Mouse (Mus musculus) layer of hippocampus, adult 2 months (tissue): ENCODE measurements around the gene Gm49396. TPM values are rescaled to one million over a fixed set of nuclear protein-coding genes. Genes with fewer than 3 reads are reported as not detected.

ENCODE experiments used
- DNase-seq, 2 experiments: peaks; one replicate each; pipeline ENCODE4 v3.0.0; 2022; ENCODE audit warnings: low spot score in 2 of 2
- H3K27ac ChIP-seq: fragments of 200-600 bp; 2 replicates; pipeline ENCODE4 v1.8.1; 2022
- H3K4me3 ChIP-seq: fragments of 200-600 bp; 2 replicates; pipeline ENCODE4 v1.8.1; 2022; ENCODE audit warnings: mild to moderate bottlenecking
- CTCF ChIP-seq: fragments of 200-600 bp; conservative IDR thresholded peaks from 2 replicates; pipeline ENCODE4 v1.8.1; 2022; ENCODE audit warnings: antibody characterized with exemption, mild to moderate bottlenecking, moderate library complexity
- total RNA-seq, 2 experiments: library from RNA; stranded (reverse); gene quantifications; 2 replicates each; pipeline ENCODE4 v1.2.3; 2021

Gene Gm49396
- total RNA-seq, 2 experiments from 2014 or later, result 9.0 to 11.4 TPM

DNA sequence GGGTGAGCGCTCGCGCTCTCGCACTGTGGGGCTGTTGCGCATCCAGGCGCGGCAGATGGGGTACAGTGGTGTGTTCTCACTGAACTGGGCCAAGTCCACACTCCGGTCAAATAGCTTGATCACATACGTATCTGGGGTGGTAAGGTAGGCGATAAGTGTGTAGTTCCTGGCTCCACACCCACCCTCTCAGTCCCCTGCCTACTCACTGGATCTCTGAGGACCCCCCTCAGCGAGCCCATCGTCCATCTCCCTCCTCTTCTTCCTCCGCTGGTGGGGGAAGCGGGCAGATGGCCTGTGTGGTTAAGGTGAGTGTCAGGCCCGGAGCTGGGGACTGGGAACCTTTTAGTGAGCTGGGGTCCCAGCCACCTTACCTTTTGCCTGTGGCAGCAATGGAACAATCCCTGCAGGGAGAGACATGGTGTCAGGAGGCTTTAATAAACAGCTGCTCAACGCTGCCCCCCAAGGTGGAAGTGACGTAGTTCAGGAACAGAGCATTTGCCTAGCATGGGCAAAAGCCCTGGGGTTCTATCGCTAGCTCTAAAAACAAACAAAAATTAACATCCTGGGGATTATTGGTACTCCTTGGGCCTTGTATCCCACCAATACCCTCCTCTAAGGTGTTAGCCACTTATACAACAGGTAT lies 6.1 kb upstream of the Gm49396 start:
- DNase-seq, result no peak
- peak; percentile 57 for TF ChIP-seq CTCF
- Histone ChIP-seq H3K4me3 (no peak overlapping the region), H3K27ac (no peak overlapping the region; the same call in 1 of the 2 replicates)

DNA sequence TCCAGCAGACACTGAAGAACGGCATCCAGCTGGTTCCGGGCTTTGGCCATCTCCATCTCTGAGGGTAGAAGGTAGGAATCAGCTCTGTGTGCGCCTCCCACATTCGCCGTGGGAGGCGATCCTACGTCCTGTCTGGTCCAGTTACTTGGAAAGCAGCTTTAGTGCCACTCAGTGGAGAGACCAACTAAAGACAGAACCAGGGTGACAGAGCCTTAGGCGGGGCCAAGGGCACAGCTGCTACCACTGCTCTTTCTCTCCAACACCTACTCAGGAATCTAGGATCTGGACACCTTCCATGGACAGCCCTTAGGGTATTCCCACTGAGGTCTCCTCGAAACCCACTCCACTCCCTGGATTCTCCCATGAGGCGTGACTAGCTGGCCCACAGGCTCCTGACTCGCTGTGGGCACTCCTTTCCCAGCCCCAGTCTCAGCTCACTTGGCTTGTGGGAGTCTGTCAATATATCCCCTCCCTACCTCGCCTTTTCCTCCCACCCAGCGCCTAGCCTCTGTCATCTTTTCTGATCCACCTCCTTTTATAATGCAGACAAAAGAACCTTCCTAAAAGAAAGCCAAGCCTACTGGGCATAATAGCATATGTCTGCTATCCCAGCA lies 5.1 kb upstream of the Gm49396 start:
- H3K4me3 ChIP-seq, result peak overlapping the region; percentile 79
- TF ChIP-seq CTCF, result no peak
- H3K27ac ChIP-seq, result peak overlapping the region; percentile 92
- no peak for DNase-seq

DNA sequence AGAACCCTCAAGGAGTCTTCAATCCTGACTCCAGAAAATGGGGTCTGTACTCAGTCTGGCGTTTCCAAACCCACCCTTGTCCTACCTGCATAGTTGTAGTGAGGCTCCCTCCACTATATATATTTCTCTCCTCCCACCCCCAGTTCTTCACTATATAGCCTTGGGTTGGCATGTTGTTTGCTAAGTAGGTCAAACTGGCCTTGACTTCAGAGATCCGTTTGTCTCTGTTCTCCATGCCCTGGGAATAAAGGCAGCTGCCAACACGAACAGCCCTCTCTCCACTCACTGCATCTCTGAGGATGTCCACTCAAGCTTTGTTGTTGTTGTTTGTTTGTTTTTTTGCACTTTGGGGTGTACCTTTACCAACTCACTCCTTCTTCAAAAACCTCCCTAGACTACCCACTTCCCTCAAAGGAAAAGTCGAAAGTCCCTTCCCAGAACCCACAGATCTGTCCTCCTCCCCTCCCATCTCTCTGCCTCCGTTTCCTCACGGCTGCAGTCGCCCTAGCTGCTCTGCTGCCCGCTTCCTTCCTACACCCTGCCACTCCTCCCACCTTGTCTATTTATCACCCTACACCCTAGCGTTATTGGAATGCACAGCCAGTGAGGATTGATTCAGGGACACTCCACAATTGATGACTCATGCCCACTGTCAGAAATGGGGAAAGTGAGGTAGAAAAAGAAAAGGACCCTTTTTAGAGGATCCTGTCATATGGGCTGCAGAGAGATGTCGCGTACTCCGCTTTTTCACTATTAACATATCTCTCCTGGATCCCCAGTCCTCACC lies 4.3 kb upstream of the Gm49396 start:
- DNase-seq, result no peak
- no peak for TF ChIP-seq CTCF
- H3K4me3 ChIP-seq, result peak overlapping the region; percentile 79
- peak overlapping the region; percentile 92 for H3K27ac ChIP-seq

DNA sequence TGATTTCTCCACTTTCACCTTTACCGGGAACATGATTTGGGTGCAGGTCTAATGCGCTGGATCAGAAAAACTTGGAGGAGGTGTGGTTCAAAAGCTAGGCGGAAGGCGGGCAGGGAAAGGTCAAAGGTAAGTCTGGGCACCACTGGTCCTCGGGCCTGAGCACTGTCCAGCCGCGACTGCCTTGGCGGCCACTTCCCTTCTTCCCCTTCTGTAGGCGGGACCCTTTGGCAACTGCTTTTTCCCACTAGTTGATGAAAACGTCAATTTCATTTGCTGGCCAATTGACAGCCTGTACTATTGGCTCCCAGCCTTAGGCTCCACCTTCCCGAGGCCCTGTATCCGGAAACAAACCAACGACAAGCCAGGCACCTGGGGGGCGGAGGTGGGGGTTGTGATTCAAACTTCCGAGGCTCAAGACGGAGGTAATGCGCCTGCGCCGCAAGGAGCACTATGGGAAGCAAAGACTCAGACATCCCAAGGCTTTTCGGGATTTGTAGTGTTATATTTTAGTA lies 3.6 kb upstream of the Gm49396 start, which contains the start of gene Lin37:
Gene Lin37 (minus strand): TSS at position 396 of the 512 bp plus-strand sequence.
- TF ChIP-seq CTCF, result 0 out of 2 replicates have a peak, but pooled peaks have one; percentile 21
- peak; percentile 97 to 100 for DNase-seq
- H3K4me3 ChIP-seq, result peak within 1 kb of the TSS; percentile 79
- H3K27ac ChIP-seq, result peak within 1 kb of the TSS; percentile 92

DNA sequence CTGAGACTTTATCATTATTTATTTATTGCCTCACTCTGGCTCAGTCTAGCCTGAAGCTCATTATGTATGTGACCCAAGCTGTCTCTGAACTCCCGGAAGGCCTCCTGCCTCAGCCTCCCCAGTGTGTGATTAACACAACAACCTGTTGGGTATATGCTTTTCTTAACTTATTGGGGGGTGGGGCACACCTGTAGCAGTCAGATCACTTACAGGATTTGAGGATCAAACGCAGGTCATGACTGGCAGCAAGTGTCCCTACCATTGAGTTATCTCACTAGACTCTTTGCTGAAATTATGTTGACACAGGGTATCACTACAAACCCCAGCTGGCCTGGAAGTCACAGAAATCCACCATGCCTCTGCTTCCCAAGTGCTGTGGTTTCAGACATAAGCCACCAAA lies 2.8 kb upstream of the Gm49396 start:
- peak overlapping the region; percentile 32; the same call in 1 of the 2 replicates for H3K4me3 ChIP-seq
- no peak for TF ChIP-seq CTCF
- peak overlapping the region; percentile 81 for H3K27ac ChIP-seq
- DNase-seq, result no peak

DNA sequence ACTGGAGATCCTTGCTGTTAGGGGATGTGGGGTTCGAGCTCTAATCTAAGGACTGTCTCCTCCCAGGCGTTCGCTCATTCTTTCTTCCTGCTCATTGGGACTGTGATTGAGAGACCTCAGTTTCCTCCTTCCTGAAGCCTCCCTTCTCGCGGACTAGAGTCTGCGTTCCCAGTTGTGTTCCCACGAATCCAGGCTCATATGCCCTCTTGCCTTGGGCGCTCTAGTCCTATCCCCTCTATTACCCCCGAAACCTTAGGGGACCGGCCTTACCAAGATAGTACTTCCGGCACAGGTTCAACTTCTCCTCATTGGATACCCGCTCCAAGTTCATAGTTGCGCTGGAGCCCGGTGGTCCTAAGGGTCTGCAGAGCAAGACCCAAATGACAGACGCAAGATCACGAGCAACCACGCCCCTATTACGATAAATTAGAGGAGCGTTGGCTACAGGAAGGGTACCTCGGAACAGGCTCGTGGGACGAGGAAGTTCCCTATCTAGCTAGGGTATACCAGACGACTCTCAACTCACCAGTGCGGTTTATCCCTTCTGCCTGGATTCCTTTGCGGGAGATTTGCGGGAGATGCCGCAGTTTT lies 523 bp upstream of the Gm49396 start:
- H3K27ac ChIP-seq, result peak overlapping the region; percentile 99
- no peak for TF ChIP-seq CTCF
- no peak for DNase-seq

DNA sequence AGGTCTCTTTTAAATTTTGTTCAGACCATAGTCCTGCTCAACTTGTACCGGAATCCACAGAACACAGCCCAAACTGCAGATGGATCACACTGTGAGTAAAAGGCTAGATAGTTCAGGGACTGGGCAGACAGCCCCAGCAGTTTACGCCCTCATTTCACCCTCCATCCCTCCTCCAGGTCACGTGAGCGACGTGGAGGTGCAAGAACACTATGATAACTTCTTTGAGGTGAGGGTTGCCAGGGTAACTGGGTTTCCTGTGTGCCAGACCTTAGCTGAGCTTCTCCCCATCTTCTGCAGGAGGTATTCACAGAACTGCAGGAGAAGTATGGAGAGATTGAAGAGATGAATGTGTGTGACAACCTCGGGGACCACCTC lies 749 bp downstream of the Gm49396 start:
- DNase-seq, result no peak
- peak overlapping the region; percentile 93 for H3K4me3 ChIP-seq
- peak overlapping the region; percentile 99 for H3K27ac ChIP-seq
- TF ChIP-seq CTCF, result no peak

More for the DNA sequence above, 523 bp upstream of the Gm49396 start:
- peak overlapping the region; percentile 93 for H3K4me3 ChIP-seq

DNA sequence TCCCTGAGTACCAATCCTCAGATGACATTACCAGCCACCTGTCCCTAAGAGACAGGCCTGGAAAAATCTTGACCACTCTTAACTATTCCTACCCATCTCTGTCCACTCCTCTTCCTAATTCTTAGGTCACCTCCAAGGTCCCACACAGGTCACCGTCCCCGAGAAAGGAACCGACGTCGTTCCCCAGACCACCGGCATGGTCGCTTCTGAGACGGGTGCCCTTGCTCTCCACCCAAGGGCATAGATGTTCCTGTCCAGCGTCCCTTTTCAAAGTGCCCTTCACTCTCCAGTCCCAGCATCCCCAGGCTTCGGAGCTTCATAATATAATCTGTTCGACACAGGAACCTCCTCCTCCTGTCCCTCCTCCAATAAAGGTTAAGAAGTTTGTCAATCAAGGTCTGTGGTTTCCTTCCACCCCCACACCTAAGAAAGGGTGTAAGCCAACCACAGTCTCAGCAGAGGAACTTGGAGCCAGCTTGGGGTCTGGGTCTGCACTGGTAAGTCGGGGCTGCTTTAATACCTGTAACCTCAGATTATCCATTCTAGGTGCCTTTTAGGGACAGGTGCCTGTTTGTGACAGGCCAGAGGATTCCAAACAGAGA lies 1.9 kb downstream of the Gm49396 start, which contains the start of gene Igflr1:
Gene Igflr1 (plus strand): TSS at position 458 of the 602 bp plus-strand sequence.
- Histone ChIP-seq H3K27ac (no peak within 1 kb of the TSS), H3K4me3 (no peak within 1 kb of the TSS)
- TF ChIP-seq CTCF, result no peak
- no peak for DNase-seq

DNA sequence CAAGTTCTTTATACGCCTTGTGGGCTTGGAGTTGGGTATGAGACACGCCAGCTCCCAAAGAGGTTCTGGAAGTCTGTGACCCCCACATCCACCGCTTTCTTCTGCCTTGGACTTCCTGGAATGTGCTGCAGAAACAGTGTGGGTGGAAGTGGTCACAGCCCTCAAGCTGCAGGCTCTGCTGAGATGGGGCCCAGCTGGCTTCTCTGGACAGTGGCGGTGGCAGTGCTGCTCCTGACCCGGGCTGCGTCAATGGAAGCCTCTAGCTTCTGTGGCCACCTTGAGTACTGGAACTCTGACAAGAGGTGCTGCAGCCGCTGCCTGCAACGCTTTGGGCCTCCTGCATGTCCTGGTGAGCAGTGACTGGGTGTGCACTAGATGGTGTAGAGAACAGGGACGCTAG lies 2.9 kb downstream of the Gm49396 start:
- no peak overlapping the region for H3K4me3 ChIP-seq
- TF ChIP-seq CTCF, result no peak
- DNase-seq, result no peak

DNA sequence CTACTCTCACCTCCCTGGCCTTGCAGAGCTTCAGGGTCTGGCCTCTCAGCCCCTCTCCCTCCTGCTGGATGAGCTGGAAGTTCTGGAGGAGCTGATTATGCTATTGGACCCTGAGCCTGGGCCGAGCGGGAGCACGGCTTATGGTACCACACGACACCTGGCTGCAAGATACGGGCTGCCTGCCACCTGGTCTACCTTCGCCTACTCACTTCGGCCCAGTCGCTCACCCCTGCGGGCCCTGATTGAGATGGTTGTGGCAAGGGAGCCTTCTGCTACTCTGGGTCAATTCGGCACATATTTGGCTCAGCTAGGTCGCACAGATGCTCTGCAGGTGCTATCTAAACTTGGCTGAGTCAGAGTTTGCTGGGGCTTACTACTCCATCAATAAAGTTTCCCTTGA lies 4.4 kb downstream of the Gm49396 start:
- H3K27ac ChIP-seq, result no peak overlapping the region
- no peak for DNase-seq
- TF ChIP-seq CTCF, result no peak
- H3K4me3 ChIP-seq, result no peak overlapping the region

More for the DNA sequence above, 2.9 kb downstream of the Gm49396 start:
- H3K27ac ChIP-seq, result no peak overlapping the region

DNA sequence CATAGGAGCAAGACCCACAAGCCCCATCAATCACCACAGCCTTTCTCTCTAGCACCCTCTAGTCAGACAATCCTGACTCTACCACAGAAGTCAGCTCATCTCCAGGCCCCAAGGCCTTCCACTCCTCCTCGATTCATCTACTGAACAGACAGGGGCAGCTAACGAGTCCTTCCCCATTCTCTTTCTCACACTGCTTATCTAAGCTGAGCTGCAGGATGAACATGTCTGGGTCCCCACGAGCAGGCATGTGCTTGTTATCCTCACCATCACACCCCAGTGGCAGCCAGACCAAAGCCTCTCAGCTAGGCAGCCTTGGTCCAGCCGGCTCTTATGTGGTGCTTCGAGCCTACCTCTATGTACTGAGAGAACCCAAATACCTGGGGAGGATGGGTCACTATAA lies 9.2 kb downstream of the Gm49396 start:
- H3K27ac ChIP-seq, result no peak overlapping the region
- no peak for TF ChIP-seq CTCF

DNA sequence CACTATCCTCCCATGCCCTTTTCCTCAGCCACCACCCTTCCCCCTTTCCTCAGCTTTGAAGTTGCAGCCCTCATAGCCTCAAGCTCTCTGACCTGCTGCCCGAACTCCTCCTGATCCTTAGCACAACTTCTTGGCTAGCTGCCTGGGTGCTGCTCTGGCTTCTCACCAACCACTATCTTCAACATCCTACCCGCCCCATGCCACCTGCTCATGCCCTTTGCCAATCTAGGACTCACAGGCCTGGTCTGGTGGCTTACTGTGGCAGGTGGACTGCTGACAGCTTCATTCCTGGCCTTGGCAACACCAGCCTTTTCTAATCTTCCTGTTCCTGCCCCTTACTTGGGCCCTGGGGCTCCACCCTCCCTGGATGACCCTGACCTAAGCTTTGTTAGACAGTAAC lies 9.8 kb downstream of the Gm49396 start:
- Histone ChIP-seq H3K4me3 (no peak overlapping the region), H3K27ac (no peak overlapping the region)
- TF ChIP-seq CTCF, result no peak
- DNase-seq, result no peak

More for the DNA sequence above, 9.2 kb downstream of the Gm49396 start:
- DNase-seq, result no peak
- H3K4me3 ChIP-seq, result no peak overlapping the region
